Mouse (Mus musculus) ES-CJ7 (cell line): ENCODE measurements at regions not wholly inside any gene's neighbourhood (a gene's known extent, or its start where the extent isn't known, plus 50 kb on each side); places are given as distances from the start of the nearest gene placed in this dataset.

Source experiments
- DNase-seq: peaks from one replicate; pipeline ENCODE4 v3.0.0; 2011; ENCODE audit warnings: low read depth, low spot score

- DNase-seq, result no peak
Measured at GRCm38 (mm10) chr9:43595461-43595860, 148.3 kb upstream of the Nectin1 start.

- no peak for DNase-seq
Measured at GRCm38 (mm10) chr9:43600396-43600795, 143.4 kb upstream of the Nectin1 start.

- no peak for DNase-seq
Measured at GRCm38 (mm10) chr9:43617632-43618031, 126.2 kb upstream of the Nectin1 start.

GRCm38 (mm10) chr9:43627558-43627957 is 116.2 kb upstream of the Nectin1 start:
- no peak for DNase-seq

GRCm38 (mm10) chr9:43628786-43629185 is 115.0 kb upstream of the Nectin1 start:
- DNase-seq, result peak; percentile 78

- no peak for DNase-seq
Measured at GRCm38 (mm10) chr9:43636372-43636965, 107.3 kb upstream of the Nectin1 start.

- no peak for DNase-seq
Measured at GRCm38 (mm10) chr9:43658186-43658585, 85.6 kb upstream of the Nectin1 start.

GRCm38 (mm10) chr9:43659237-43659636 is 84.5 kb upstream of the Nectin1 start:
- no peak for DNase-seq

- no peak for DNase-seq
Measured at GRCm38 (mm10) chr9:43660151-43660550, 83.6 kb upstream of the Nectin1 start.

GRCm38 (mm10) chr9:43660896-43661563 is 82.8 kb upstream of the Nectin1 start:
- DNase-seq, result no peak

GRCm38 (mm10) chr9:43661646-43662045 is 82.1 kb upstream of the Nectin1 start:
- peak; percentile 35 for DNase-seq

GRCm38 (mm10) chr9:43667386-43667785 is 76.4 kb upstream of the Nectin1 start:
- no peak for DNase-seq

- no peak for DNase-seq
Measured at GRCm38 (mm10) chr9:43667974-43668373, 75.8 kb upstream of the Nectin1 start.

- no peak for DNase-seq
Measured at GRCm38 (mm10) chr9:43668731-43669130, 75.1 kb upstream of the Nectin1 start.

GRCm38 (mm10) chr9:43670563-43670962 is 73.2 kb upstream of the Nectin1 start:
- no peak for DNase-seq

GRCm38 (mm10) chr9:43673171-43673680 is 70.6 kb upstream of the Nectin1 start:
- no peak for DNase-seq

GRCm38 (mm10) chr9:43674321-43674720 is 69.5 kb upstream of the Nectin1 start:
- no peak for DNase-seq

GRCm38 (mm10) chr9:43676011-43676410 is 67.8 kb upstream of the Nectin1 start:
- DNase-seq, result no peak

GRCm38 (mm10) chr9:43679331-43679730 is 64.5 kb upstream of the Nectin1 start:
- DNase-seq, result peak; percentile 44

GRCm38 (mm10) chr9:43681317-43681716 is 62.5 kb upstream of the Nectin1 start:
- DNase-seq, result no peak

GRCm38 (mm10) chr9:43682102-43682501 is 61.7 kb upstream of the Nectin1 start:
- no peak for DNase-seq

GRCm38 (mm10) chr9:43684596-43684995 is 59.2 kb upstream of the Nectin1 start:
- DNase-seq, result no peak

GRCm38 (mm10) chr9:43692015-43692414 is 51.8 kb upstream of the Nectin1 start:
- no peak for DNase-seq
